Mouse (Mus musculus) kidney, postnatal 25 days (tissue): Measurements from ENCODE around the gene Htr5b.

Source experiments
- DNase-seq, 2 experiments: peaks; one replicate each; pipeline ENCODE4 v3.0.0; 2021; ENCODE audit warnings: mixed read lengths in 2 of 2

Htr5b gene

GRCm38 (mm10) chr1:121528399-121528720 lies at the start of gene Htr5b:
Htr5b (minus strand) TSS chr1:121528465.
- DNase-seq, result no peak

- DNase-seq, result no peak
These were observed 49.2 kb upstream of the Htr5b start for GRCm38 (mm10) chr1:121577491-121577890.

- no peak for DNase-seq
These were observed 42.3 kb upstream of the Htr5b start for GRCm38 (mm10) chr1:121570522-121570921.

GRCm38 (mm10) chr1:121567521-121568489 lies 39.5 kb upstream of the Htr5b start, which contains the start of gene Ddx18:
Ddx18 (minus strand) TSS chr1:121567989.
- DNase-seq, result peak; percentile 97 to 98

GRCm38 (mm10) chr1:121557861-121558260 lies 29.6 kb upstream of the Htr5b start:
- DNase-seq, result no peak

GRCm38 (mm10) chr1:121551457-121551835 lies 23.2 kb upstream of the Htr5b start:
- no peak for DNase-seq

- no peak for DNase-seq
These were observed 22.7 kb upstream of the Htr5b start for GRCm38 (mm10) chr1:121550801-121551456.

GRCm38 (mm10) chr1:121549456-121549855 lies 21.2 kb upstream of the Htr5b start:
- no peak for DNase-seq

GRCm38 (mm10) chr1:121548667-121549066 lies 20.4 kb upstream of the Htr5b start:
- DNase-seq, result no peak

- no peak for DNase-seq
These were observed 18.6 kb upstream of the Htr5b start for GRCm38 (mm10) chr1:121546844-121547243.

GRCm38 (mm10) chr1:121540361-121540760 lies 12.1 kb upstream of the Htr5b start:
- no peak for DNase-seq

- DNase-seq, result no peak
These were observed 3.2 kb upstream of the Htr5b start for GRCm38 (mm10) chr1:121531439-121531838.

- no peak for DNase-seq
These were observed 1.0 kb upstream of the Htr5b start for GRCm38 (mm10) chr1:121529286-121529685.

GRCm38 (mm10) chr1:121527600-121528398 lies 466 bp downstream of the Htr5b start:
- DNase-seq, result no peak

- DNase-seq, result no peak
These were observed 1.2 kb downstream of the Htr5b start for GRCm38 (mm10) chr1:121527061-121527460.

GRCm38 (mm10) chr1:121518609-121519008 lies 9.7 kb downstream of the Htr5b start:
- DNase-seq, result no peak

- no peak for DNase-seq
These were observed 16.3 kb downstream of the Htr5b start for GRCm38 (mm10) chr1:121511966-121512365.

GRCm38 (mm10) chr1:121511186-121511585 lies 17.1 kb downstream of the Htr5b start:
- DNase-seq, result no peak

GRCm38 (mm10) chr1:121510420-121511140 lies 17.7 kb downstream of the Htr5b start:
- DNase-seq, result no peak

GRCm38 (mm10) chr1:121508729-121509128 lies 19.5 kb downstream of the Htr5b start:
- DNase-seq, result no peak

GRCm38 (mm10) chr1:121497093-121497492 lies 31.2 kb downstream of the Htr5b start:
- DNase-seq, result no peak

GRCm38 (mm10) chr1:121490241-121490640 lies 38.0 kb downstream of the Htr5b start:
- peak in 1 of 2 experiments; percentile 36 for DNase-seq
